Mouse (Mus musculus): ENCODE measurements around the gene Gpr108. TPM values are rescaled to one million over a fixed set of nuclear protein-coding genes. Genes with fewer than 3 reads are reported as not detected.

Gpr108 gene
- polyA plus RNA-seq, 1 experiment from 2014 or later: 27.6 TPM

GRCm38 (mm10) chr17:57194771-57195170, 53.5 kb downstream of the Gpr108 start:
- ATAC-seq (replicated peaks; ENCODE audit: insufficient number of reproducible peaks, low FRiP score, low TSS enrichment, low read depth) (no peak), DNase-seq (ENCODE audit: low spot score) (no peak)
- Histone ChIP-seq H3K27ac (replicated peaks; ENCODE audit: low read depth, low read length) (no peak overlapping the region), H3K4me1 (ENCODE audit: control insufficient read depth, insufficient read depth, low read length) (no peaks in the 10 kb centered on the region), H3K4me2 (ENCODE audit: low read depth, low read length) (no peak overlapping the region), H3K4me3 (ENCODE audit: low read depth, low read length) (no peak overlapping the region), H3K9me3 (replicated peaks; ENCODE audit: control insufficient read depth, low read length) (no peaks in the 10 kb centered on the region), H3K27me3 (ENCODE audit: control insufficient read depth, insufficient read depth, low read length) (no peaks in the 10 kb centered on the region), H3K9ac (replicated peaks; ENCODE audit: low read length) (no peak overlapping the region), H3K36me3 (replicated peaks; ENCODE audit: control insufficient read depth, insufficient read depth, low read depth, low read length) (no peaks in the 10 kb centered on the region)
- WGBS: 79% methylated on average over 3 of the region's 3 CpGs

- DNase-seq (ENCODE audit: low spot score) (no peak), ATAC-seq (replicated peaks; ENCODE audit: insufficient number of reproducible peaks, low FRiP score, low TSS enrichment, low read depth) (no peak)
- H3K4me1 ChIP-seq (ENCODE audit: control insufficient read depth, insufficient read depth, low read length): no peaks in the 10 kb centered on the region
- H3K27me3 ChIP-seq (ENCODE audit: control insufficient read depth, insufficient read depth, low read length): no peaks in the 10 kb centered on the region
- H3K4me3 ChIP-seq (ENCODE audit: low read depth, low read length): no peak within 1 kb of the TSS
- no peaks in the 10 kb centered on the region for H3K36me3 ChIP-seq (replicated peaks; ENCODE audit: control insufficient read depth, insufficient read depth, low read depth, low read length)
- no peak within 1 kb of the TSS for H3K4me2 ChIP-seq (ENCODE audit: low read depth, low read length)
- no peak within 1 kb of the TSS for H3K27ac ChIP-seq (replicated peaks; ENCODE audit: low read depth, low read length)
- H3K9ac ChIP-seq (replicated peaks; ENCODE audit: low read length): no peak within 1 kb of the TSS
- no peaks in the 10 kb centered on the region for H3K9me3 ChIP-seq (replicated peaks; ENCODE audit: control insufficient read depth, low read length)
- WGBS: 87% methylated on average over 11 of the region's 11 CpGs
These were observed 54.2 kb downstream of the Gpr108 start, which contains the start of gene Tnfsf14 for GRCm38 (mm10) chr17:57194041-57194507. TSS of gene Tnfsf14 (minus strand) at chr17:57194177.

- no peaks in the 10 kb centered on the region for H3K9me3 ChIP-seq (replicated peaks; ENCODE audit: control insufficient read depth, low read length)
- WGBS: 85% methylated on average over 12 of the region's 12 CpGs
- H3K36me3 ChIP-seq (replicated peaks; ENCODE audit: control insufficient read depth, insufficient read depth, low read depth, low read length): no peaks in the 10 kb centered on the region
- H3K27me3 ChIP-seq (ENCODE audit: control insufficient read depth, insufficient read depth, low read length): no peaks in the 10 kb centered on the region
- no peak overlapping the region for H3K4me2 ChIP-seq (ENCODE audit: low read depth, low read length)
- H3K9ac ChIP-seq (replicated peaks; ENCODE audit: low read length): no peak overlapping the region
- ATAC-seq (replicated peaks; ENCODE audit: insufficient number of reproducible peaks, low FRiP score, low TSS enrichment, low read depth) (no peak), DNase-seq (ENCODE audit: low spot score) (no peak)
- H3K4me1 ChIP-seq (ENCODE audit: control insufficient read depth, insufficient read depth, low read length): no peaks in the 10 kb centered on the region
- no peak overlapping the region for H3K27ac ChIP-seq (replicated peaks; ENCODE audit: low read depth, low read length)
- H3K4me3 ChIP-seq (ENCODE audit: low read depth, low read length): no peak overlapping the region
These were observed 59.6 kb downstream of the Gpr108 start for GRCm38 (mm10) chr17:57188510-57189192.

DNA sequence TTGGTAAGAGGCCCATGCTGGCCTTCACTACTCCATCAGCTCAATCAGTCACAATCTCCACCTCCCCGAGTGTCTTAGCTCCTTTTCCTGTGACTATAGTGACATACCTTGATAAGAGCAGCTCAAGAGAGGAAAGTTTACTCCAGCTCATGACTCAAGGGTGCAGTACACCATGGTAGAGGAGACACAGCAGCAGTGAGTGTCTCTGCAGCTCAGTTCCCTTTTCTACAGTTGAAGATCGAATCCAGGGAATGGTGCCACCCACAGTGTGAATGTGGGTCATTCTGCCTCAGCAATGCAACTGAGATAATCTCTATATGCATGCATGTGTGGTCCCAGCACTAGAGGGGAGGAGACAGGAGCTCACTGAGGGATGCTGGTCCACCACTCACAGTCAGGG, 62.6 kb downstream of the Gpr108 start:
- H3K4me1 ChIP-seq (ENCODE audit: control insufficient read depth, insufficient read depth, low read length): no peaks in the 10 kb centered on the region
- H3K27me3 ChIP-seq (ENCODE audit: control insufficient read depth, insufficient read depth, low read length): no peaks in the 10 kb centered on the region
- no peak overlapping the region for H3K4me3 ChIP-seq (ENCODE audit: low read depth, low read length)
- ATAC-seq (replicated peaks; ENCODE audit: insufficient number of reproducible peaks, low FRiP score, low TSS enrichment, low read depth): no peak
- H3K36me3 ChIP-seq (replicated peaks; ENCODE audit: control insufficient read depth, insufficient read depth, low read depth, low read length): no peaks in the 10 kb centered on the region
- no peak overlapping the region for H3K27ac ChIP-seq (replicated peaks; ENCODE audit: low read depth, low read length)
- no peak for DNase-seq (ENCODE audit: low spot score)
- H3K9ac ChIP-seq (replicated peaks; ENCODE audit: low read length): no peak overlapping the region
- 76% methylated on average over 2 of the region's 2 CpGs for WGBS
- no peak overlapping the region for H3K4me2 ChIP-seq (ENCODE audit: low read depth, low read length)
- no peaks in the 10 kb centered on the region for H3K9me3 ChIP-seq (replicated peaks; ENCODE audit: control insufficient read depth, low read length)

Small RNAs within 50 kb of the gene (microRNA-seq; reads per million reads assigned to microRNA genes)
- not detected for gene Mir6978 (ENCODE audit: borderline number of aligned reads)

Other genes with a start within 250 kb of the Gpr108 start
- gene Pspn, start 248.4 kb downstream of the Gpr108 start, polyA plus RNA-seq (2014; fragmentation: Nextera tagmentation; extraction: Ambion mirVana): not detected in 2 replicates
- gene Gtf2f1, start 237.2 kb downstream of the Gpr108 start, polyA plus RNA-seq (2014; fragmentation: Nextera tagmentation; extraction: Ambion mirVana): 70.1 and 71.1 TPM in 2 replicates
- gene Gm17949, start 237.0 kb downstream of the Gpr108 start, polyA plus RNA-seq (2014; fragmentation: Nextera tagmentation; extraction: Ambion mirVana): 0.18 TPM in 1 of 2 replicates, not detected in the other
- 38.7 and 40.0 TPM in 2 replicates for gene Khsrp, start 216.9 kb downstream of the Gpr108 start, polyA plus RNA-seq (2014; fragmentation: Nextera tagmentation; extraction: Ambion mirVana)
- not detected in 2 replicates for gene Slc25a41, start 206.8 kb downstream of the Gpr108 start, polyA plus RNA-seq (2014; fragmentation: Nextera tagmentation; extraction: Ambion mirVana)
- gene Crb3, start 189.3 kb downstream of the Gpr108 start, polyA plus RNA-seq (2014; fragmentation: Nextera tagmentation; extraction: Ambion mirVana): 5.1 and 5.3 TPM in 2 replicates
- gene Slc25a23, start 188.6 kb downstream of the Gpr108 start, polyA plus RNA-seq (2014; fragmentation: Nextera tagmentation; extraction: Ambion mirVana): 7.1 and 7.3 TPM in 2 replicates
- gene Dennd1c, start 169.9 kb downstream of the Gpr108 start, polyA plus RNA-seq (2014; fragmentation: Nextera tagmentation; extraction: Ambion mirVana): 1.5 and 1.6 TPM in 2 replicates
- gene Tubb4a, start 160.7 kb downstream of the Gpr108 start, polyA plus RNA-seq (2014; fragmentation: Nextera tagmentation; extraction: Ambion mirVana): 39.9 and 51.6 TPM in 2 replicates
- 5.2 and 5.6 TPM in 2 replicates for gene Tnfsf9, start 143.1 kb downstream of the Gpr108 start, polyA plus RNA-seq (2014; fragmentation: Nextera tagmentation; extraction: Ambion mirVana)
- gene Cd70, start 98.7 kb downstream of the Gpr108 start, polyA plus RNA-seq (2014; fragmentation: Nextera tagmentation; extraction: Ambion mirVana): not detected in 2 replicates
- 0.25 TPM in 1 of 2 replicates, not detected in the other for gene Tnfsf14, start 54.3 kb downstream of the Gpr108 start, polyA plus RNA-seq (2014; fragmentation: Nextera tagmentation; extraction: Ambion mirVana)
- gene C3, start 20.3 kb downstream of the Gpr108 start, polyA plus RNA-seq (2014; fragmentation: Nextera tagmentation; extraction: Ambion mirVana): 0.35 and 0.46 TPM in 2 replicates
- gene Trip10, start 1.0 kb upstream of the Gpr108 start, polyA plus RNA-seq (2014; fragmentation: Nextera tagmentation; extraction: Ambion mirVana): 25.3 and 27.2 TPM in 2 replicates
- gene Vav1, start 30.7 kb upstream of the Gpr108 start, polyA plus RNA-seq (2014; fragmentation: Nextera tagmentation; extraction: Ambion mirVana): 2.3 and 2.7 TPM in 2 replicates
- gene Adgre1, start 110.2 kb upstream of the Gpr108 start, polyA plus RNA-seq (2014; fragmentation: Nextera tagmentation; extraction: Ambion mirVana): 4.3 and 5.2 TPM in 2 replicates